Mouse (Mus musculus) cerebellum, adult 2 months (tissue): ENCODE data around the gene Btf3l4.

Experiments used
- CTCF ChIP-seq: fragments of 200-500 bp; IDR thresholded peaks from 2 replicates; pipeline ENCODE4 v1.5.1; 2011; ENCODE audit warnings: low read depth, mild to moderate bottlenecking, control low read depth, low read length, moderate library complexity, borderline replicate concordance; ENCODE audit not compliant: insufficient read depth
- POLR2A ChIP-seq: fragments of 200-500 bp; IDR thresholded peaks from 2 replicates; pipeline ENCODE4 v1.6.1; 2011; ENCODE audit warnings: low read length, control low read depth, borderline replicate concordance; ENCODE audit not compliant: insufficient read depth

- TF ChIP-seq CTCF (peak; percentile 98), POLR2A (no peak)
These were observed 36.4 kb upstream of the Btf3l4 start for GRCm38 (mm10) chr4:108869730-108870374.
